Mouse (Mus musculus) monocyte, adult 2 months (primary cell): Measurements from ENCODE around the gene Tnfrsf8.
A peak's percentile ranks its signal among the peaks of the same experiment; 100 is the strongest.

Experiments
- DNase-seq, 2 experiments: peaks; one replicate each; pipeline ENCODE4 v3.0.0; 2022; ENCODE audit warnings: low spot score in 2 of 2, low read depth in 1 of 2

Gene Tnfrsf8

GRCm38 (mm10) chr4:145271634-145272033 is 43.3 kb downstream of the Tnfrsf8 start:
- DNase-seq: no peak

DNA sequence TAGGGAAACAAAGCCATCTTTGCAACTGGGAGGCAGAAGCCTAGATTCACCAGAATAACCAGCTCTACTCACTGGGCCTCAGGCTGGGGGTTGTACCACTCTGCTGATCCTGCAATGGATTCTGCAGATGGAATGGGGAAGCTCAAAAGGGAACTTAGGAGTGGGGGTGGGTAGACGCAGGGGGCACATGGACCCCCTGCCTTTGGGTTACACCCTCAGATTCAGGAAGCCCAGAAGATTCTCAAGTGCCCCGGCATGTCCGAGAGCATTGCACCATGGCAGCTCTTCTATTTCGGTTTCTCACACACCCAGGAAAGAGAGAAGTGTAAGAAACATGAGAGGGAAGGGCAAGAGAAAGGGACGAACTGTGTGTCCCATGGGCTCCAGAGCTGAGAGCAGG is 44.8 kb downstream of the Tnfrsf8 start:
- DNase-seq: peak; percentile 68 to 72

DNA sequence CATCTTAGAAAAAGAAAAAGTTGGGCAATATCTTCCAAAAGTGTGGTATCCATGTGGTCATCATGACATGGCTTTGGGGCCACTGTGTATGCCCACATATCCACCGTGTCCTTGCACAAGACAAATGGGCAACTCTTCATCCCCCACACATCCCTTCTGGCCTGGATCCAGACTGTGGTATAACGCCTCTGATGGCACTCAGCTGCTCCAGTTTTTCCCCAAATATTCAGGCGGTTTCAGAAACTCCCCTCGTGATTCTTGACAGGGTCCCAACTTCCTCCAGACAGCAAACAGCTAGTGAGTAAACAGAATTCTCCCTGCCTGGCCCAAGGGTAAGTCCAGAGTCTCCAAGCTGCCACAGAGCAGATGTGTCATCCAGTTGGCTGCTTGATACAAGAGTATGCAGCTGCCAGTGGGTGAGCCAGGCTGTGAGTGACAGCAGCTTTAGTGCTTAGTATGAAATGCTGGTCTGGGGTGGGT is 47.3 kb downstream of the Tnfrsf8 start:
- DNase-seq: peak; percentile 39 to 59

DNA sequence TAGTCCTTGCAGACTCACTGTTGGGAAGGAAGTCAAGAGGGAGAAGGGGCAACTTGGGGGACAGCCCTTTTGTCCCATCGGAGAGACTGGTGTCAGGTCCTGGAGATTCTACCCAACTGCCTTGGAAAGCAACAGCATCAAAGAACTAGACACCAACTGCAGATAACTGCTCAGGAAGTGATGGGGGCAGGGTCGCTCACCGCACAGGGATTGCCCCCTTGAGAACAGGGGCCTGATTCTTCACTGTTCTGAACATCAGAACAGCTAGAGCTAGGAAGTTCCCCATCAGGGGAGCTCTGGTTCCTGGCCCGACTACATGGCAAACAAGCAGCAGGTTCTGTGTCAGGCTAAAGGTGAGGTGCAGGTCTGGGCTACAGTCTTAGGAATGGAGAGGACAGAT is 48.5 kb downstream of the Tnfrsf8 start:
- no peak for DNase-seq

- no peak for DNase-seq
Observed at GRCm38 (mm10) chr4:145264761-145265160, 50.2 kb downstream of the Tnfrsf8 start.

DNA sequence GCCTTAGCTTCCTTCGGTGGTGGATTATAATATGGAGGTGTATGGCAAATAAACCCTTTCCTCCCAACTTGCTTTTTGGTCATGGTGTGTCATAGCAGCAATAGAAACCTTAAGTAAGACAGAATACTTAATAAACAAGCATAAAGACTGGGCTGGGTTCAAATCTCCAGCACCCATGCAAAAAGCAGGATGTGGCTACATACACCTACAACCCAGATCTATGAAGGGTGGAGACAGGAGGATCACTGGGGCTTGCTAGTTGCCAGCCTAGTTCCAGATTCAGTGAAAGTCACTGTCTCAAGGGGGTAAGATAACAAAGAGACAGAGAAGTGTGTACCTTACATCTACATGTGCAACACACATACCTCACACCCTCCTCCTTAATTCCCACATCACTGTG is 51.4 kb downstream of the Tnfrsf8 start:
- DNase-seq: no peak

GRCm38 (mm10) chr4:145260802-145261201 is 54.2 kb downstream of the Tnfrsf8 start:
- DNase-seq: no peak

DNA sequence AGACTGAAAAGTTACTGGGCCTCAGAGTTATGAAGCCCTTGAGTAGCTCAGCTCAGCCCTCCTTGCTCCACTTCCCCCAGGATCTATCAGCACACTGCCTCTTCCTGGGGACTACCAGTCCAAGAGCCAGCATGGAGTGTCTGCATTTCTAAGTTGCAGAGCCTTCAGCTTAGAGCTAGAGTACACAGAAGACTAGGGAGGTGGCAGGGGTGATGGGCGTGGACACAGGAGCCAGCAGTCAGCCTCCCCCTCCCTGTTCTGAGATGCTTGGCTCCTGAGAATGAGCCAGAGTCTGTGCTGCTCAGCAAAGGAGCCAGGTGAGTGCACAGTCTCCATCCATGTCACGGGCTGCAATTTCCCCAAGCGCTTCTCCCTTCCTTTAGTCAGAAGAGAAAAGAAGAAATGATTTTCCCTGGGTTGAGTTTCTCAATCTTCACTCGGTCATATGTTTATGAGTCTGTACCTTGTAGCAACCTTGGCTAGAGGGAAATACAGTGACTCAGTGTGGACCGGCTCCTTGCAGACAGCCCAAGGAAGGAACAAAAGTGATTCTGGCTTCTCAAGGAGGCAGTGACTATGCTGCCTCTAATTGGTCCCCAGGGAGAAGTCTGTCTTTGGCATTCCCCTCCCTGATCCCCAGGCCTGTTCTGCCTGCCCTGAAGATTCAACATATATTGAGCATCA is 57.1 kb downstream of the Tnfrsf8 start:
- DNase-seq: peak; percentile 51 to 60

DNA sequence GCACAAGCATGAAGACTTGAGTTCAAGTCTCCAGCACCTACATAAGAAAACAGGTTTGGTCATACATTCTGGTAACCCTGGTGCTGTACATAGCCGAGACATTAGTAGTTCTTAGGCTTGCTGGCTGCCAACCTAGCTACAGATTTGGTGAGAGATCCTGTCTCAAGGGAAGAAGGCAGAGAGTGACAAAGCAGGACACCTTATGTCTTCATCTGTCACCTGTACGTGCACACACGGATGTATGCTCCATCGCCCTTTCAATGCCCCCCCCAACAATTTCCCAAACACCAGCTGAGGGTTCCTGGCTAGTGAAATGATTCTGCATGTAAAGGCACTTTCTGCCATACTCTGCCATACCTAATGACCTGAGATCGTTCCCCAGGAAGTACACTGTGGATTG is 58.8 kb downstream of the Tnfrsf8 start:
- no peak for DNase-seq

DNA sequence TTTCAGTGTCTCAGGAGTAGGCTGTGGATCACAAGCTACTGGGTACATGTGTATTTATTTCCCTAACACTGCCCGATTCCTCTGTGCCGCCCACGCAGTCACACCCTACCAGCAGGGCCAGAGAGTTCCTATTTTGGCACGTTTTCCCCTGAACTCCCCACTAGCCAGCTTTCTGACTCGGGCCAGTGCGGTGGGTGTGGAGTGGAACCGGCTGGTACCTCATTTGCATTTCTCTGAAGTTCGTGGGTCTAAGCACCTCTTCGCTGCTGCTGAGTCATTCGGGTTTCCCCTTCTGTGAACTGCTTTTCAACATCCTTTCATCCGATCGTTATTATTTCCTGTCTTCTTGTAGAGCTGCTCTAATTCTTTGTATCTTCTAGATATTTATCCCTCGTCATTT is 60.5 kb downstream of the Tnfrsf8 start:
- DNase-seq: peak; percentile 48 to 75

DNA sequence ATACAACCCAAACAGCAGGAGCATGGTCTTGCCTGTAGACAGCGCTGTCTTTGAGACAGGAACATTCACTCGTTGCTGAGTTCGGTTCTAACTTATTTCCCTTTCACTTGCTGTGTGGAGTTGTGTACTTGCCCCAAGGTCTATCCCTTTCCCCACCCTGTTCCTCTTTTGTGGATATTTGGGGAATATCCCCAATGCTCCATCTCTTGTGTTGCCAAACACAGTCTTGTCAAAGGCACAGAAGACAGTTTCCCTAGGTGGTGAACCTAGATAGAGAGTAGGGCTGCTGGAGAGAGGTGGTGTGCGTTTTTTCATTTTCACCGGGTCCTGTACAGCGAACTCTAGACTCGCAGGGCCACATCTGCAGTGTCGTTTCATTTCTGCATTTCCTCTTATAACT is 62.4 kb downstream of the Tnfrsf8 start:
- DNase-seq: no peak

DNA sequence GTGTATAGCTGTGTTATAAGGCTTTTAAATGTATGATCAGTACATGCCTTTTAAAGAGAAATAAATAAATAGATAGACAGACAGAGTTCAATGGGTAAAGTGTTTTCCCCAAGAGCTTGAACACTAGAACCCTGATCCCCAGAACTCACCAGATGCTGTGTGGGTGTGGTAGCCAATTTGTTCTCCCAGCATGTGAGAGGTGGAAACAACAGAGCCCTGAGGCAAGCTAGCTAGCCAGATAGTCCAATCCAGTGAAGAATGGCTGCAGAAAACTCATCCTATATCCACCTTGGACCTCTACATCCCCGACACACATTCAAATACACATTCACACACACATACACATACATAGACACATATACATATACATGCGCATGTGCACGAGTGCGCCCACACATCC is 63.4 kb downstream of the Tnfrsf8 start:
- DNase-seq: no peak

DNA sequence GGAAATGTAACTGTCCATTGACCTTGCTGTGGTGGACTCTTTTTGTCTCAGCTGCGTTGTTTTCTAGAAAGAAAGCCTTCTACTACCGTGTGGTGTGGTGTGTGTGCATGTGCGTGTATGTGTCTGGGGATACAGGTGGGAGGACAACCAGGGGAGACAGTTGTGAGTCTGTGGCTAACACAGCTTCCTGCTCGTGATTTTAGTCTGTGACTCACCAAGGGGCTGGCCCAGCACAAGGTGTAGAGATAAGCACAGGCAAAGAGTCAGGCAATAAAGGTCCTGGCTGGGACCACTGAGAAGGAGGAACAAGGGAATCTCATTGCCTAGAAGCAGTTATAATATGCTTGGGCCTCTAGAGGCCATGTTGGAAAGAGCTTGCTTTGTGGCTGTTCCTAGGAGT is 65.0 kb downstream of the Tnfrsf8 start:
- DNase-seq: no peak

GRCm38 (mm10) chr4:145247556-145247955 is 67.4 kb downstream of the Tnfrsf8 start:
- no peak for DNase-seq

- peak in 1 of 2 experiments; percentile 68 for DNase-seq
Observed at GRCm38 (mm10) chr4:145246173-145247011, 68.6 kb downstream of the Tnfrsf8 start, which contains the start of gene Tnfrsf1b. Tnfrsf1b (minus strand) TSS chr4:145246870.

GRCm38 (mm10) chr4:145245581-145245980 is 69.4 kb downstream of the Tnfrsf8 start:
- no peak for DNase-seq

DNA sequence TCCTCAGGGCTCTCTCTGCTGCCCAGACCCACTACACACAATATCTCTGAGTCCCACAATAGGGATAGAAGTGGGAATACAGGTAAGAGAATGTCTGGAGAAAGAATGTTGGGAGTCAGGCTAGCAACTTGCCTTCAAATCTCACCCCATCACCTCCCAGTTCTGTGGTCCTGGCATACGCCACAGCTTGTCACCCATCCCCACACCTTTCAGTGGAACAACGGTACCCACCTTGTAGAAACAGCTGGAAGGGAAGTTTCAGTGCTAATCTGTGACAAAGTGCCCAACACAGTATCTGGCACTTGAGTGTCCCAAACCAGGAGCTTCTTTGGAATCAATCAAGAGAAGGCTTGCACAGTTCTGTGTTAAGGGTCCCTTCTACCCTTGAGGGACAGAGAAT is 70.3 kb downstream of the Tnfrsf8 start:
- DNase-seq: no peak

DNA sequence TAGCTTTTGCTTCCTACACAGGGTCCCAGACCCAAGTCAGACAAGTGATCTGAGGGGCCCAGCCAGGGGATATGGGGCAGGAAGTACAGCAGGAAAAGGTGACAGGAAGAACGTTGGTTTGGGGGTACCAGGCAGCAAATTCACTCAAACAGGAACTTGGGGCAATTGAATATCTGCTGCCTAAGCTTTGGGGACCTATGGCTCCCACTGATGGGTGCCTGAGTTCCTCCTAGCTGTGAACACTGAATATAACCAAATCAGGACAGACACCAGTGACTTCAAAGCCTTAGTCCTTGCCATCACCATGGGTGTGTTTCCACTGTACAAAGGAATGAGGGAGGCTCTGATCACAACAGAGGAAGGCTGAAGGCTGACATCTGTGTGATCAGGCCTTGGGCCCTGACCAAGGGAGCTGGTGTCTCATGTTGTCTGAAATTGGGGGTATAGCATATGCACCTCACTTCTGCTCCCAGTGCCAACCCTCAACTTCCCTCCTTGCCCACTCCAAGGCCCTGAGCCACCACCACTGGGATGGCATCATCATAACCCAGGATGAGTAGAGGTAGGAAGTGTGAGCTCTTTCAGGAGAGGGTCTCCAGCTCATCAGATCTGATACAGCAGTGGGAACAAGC is 72.1 kb downstream of the Tnfrsf8 start:
- no peak for DNase-seq

DNA sequence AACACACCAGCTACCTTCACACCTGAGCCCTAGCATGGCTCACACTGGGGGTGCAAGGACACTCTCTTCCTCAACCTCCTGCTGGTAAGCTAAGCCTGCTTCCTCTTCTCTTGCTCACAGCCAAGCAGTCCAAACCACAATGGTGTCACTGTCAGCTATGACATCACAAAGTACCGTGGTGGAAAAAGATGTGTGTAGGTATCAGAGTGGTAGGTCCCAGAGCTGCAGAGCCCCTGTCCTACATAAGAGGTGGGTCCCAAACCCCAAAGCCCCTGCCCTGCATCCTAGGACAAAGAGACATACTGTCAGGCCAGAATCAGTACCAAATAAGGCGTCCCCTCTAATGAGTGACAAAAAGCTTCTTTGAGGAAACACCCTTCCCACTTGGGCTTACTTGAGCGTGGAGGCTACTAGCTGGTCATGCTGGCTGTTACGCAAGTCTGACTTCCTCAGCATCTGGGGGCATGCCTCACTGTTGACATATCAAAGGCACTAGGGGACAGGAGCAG is 74.2 kb downstream of the Tnfrsf8 start:
- peak; percentile 85 to 86 for DNase-seq

- no peak for DNase-seq
Observed at GRCm38 (mm10) chr4:145239049-145239830, 75.7 kb downstream of the Tnfrsf8 start.

GRCm38 (mm10) chr4:145236027-145236426 is 78.9 kb downstream of the Tnfrsf8 start:
- DNase-seq: no peak
